In the genomic region with DNA sequence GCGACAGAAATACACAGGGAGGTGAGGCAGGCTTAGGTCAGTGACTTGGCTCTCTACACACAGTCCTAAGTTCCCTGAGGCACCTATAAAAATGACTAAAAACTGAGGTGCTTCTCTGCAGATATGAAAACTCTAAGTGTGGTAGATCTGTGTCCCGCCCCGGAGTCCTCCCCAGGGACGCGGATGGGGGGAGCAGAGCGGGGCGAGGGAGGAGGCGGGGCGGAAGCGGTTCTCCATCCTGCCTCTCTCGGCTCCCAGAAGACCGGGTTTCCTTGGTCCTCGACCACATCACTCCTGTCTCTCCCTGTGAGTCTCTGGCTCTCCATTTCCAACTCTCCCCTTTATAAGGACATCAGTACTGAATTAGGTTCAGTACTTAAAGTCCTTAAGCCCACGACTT, we compare ENCODE assay signal across 8 mouse cellular contexts. TPM values are rescaled to one million over a fixed set of nuclear protein-coding genes. Genes with fewer than 3 reads are reported as not detected.
A peak's percentile ranks its signal among the peaks of the same experiment; 100 is the strongest.
DNase-seq lines count a peak whose midpoint lies in the region; ATAC-seq and TF ChIP-seq lines count a peak whose summit lies in the region.

No protein-coding gene starts in this region.

- WGBS in heart, embryonic 12.5 days = 0% methylated on average over 14 of the region's 14 CpGs
- 0% methylated on average over 14 of the region's 14 CpGs for WGBS in midbrain, embryonic 16.5 days

- no peaks in the 10 kb centered on the region for H3K9me3 ChIP-seq in heart, embryonic 12.5 days (replicated peaks)
- no peaks in the 10 kb centered on the region for H3K9me3 ChIP-seq in midbrain, embryonic 16.5 days (replicated peaks; ENCODE audit: control insufficient read depth, low read length, poor library complexity, severe bottlenecking)

- peak; percentile 42; the same call in 1 of the 2 replicates for ATAC-seq in heart, embryonic 12.5 days (ENCODE audit: insufficient number of reproducible peaks, low FRiP score)
- no peak for ATAC-seq in midbrain, embryonic 16.5 days

- H3K4me3 ChIP-seq in layer of hippocampus, adult 2 months = peak overlapping the region; percentile 37
- H3K4me3 ChIP-seq in heart, embryonic 12.5 days = peak overlapping the region; percentile 39
- H3K4me3 ChIP-seq in midbrain, embryonic 16.5 days (ENCODE audit: low read depth, low read length) = peak overlapping the region; percentile 9

- peak overlapping the region; percentile 47; the same call in 1 of the 2 replicates for H3K9ac ChIP-seq in heart, embryonic 12.5 days
- H3K9ac ChIP-seq in midbrain, embryonic 16.5 days (ENCODE audit: low read depth, low read length) = 0 out of 2 replicates have a peak overlapping the region, but pooled peaks have one; percentile 31

- peaks cover 56% of the 10 kb centered on the region for H3K4me1 ChIP-seq in heart, embryonic 12.5 days (replicated peaks)
- H3K4me1 ChIP-seq in midbrain, embryonic 16.5 days (ENCODE audit: control insufficient read depth, insufficient read depth, low read length) = peaks cover 12% of the 10 kb centered on the region

- no peak for DNase-seq in layer of hippocampus, adult 2 months (ENCODE audit: low spot score in 2 of 2)
- DNase-seq in layer of hippocampus, postnatal 10 days (ENCODE audit: low spot score in 2 of 2) = no peak
- peak; percentile 48 for DNase-seq in cerebellum, adult 8-10 months
- peak; percentile 72 for DNase-seq in kidney, postnatal 10 days
- DNase-seq in layer of hippocampus, adult 8-10 months (ENCODE audit: low spot score in 2 of 2) = no peak
- DNase-seq in adipocyte (ENCODE audit: low spot score) = no peak

- no peaks in the 10 kb centered on the region for H3K27me3 ChIP-seq in heart, embryonic 12.5 days (replicated peaks)
- peaks cover 18% of the 10 kb centered on the region for H3K27me3 ChIP-seq in midbrain, embryonic 16.5 days (ENCODE audit: control insufficient read depth, insufficient read depth, low read depth, low read length)

- peak overlapping the region; percentile 54; the same call in 1 of the 2 replicates for H3K27ac ChIP-seq in layer of hippocampus, adult 2 months
- H3K27ac ChIP-seq in heart, embryonic 12.5 days (ENCODE audit: poor library complexity, severe bottlenecking) = no peak overlapping the region
- no peak overlapping the region for H3K27ac ChIP-seq in midbrain, embryonic 16.5 days (ENCODE audit: low read length)

- peak overlapping the region; percentile 71 for H3K4me2 ChIP-seq in heart, embryonic 12.5 days
- H3K4me2 ChIP-seq in midbrain, embryonic 16.5 days (ENCODE audit: low read length) = peak overlapping the region; percentile 49

- peaks cover 13% of the 10 kb centered on the region for H3K36me3 ChIP-seq in heart, embryonic 12.5 days
- H3K36me3 ChIP-seq in midbrain, embryonic 16.5 days (ENCODE audit: control insufficient read depth, insufficient read depth, low read length) = no peaks in the 10 kb centered on the region

- TF ChIP-seq CTCF in layer of hippocampus, adult 2 months (conservative IDR thresholded peaks at IDR 0.05) = no peak

RNA-seq across cellular contexts. Expression of a gene that starts 16.8 kb away (rescaled TPM):
- total RNA-seq in layer of hippocampus, adult 2 months (2021) = under 1 TPM; 0.79 to 0.82 TPM
- 1 to 10 TPM in 1 of 2 experiments, under 1 TPM in 1; 0.83 to 1.3 TPM for total RNA-seq in layer of hippocampus, postnatal 10 days (2021)
- polyA plus RNA-seq in heart, embryonic 12.5 days (2016; fragmentation: Nextera tagmentation; extraction: Ambion mirVana) = not detected in 2 replicates
- polyA plus RNA-seq in midbrain, embryonic 16.5 days (2015; fragmentation: Nextera tagmentation; extraction: Ambion mirVana) = 0.26 TPM in 1 of 2 replicates, not detected in the other
- total RNA-seq in layer of hippocampus, adult 8-10 months (2022) = 1 to 10 TPM in 3 of 4 experiments, under 1 TPM in 1; 0.31 to 1.8 (median 1.4) TPM

RNA-seq across cellular contexts. Expression of a gene that starts 32.7 kb away (rescaled TPM):
- total RNA-seq in layer of hippocampus, adult 2 months (2021) = 10 to 100 TPM; 39.2 to 40.2 TPM
- total RNA-seq in layer of hippocampus, postnatal 10 days (2021) = 10 to 100 TPM; 37.4 TPM
- 41.4 and 43.0 TPM in 2 replicates for polyA plus RNA-seq in heart, embryonic 12.5 days (2016; fragmentation: Nextera tagmentation; extraction: Ambion mirVana)
- polyA plus RNA-seq in midbrain, embryonic 16.5 days (2015; fragmentation: Nextera tagmentation; extraction: Ambion mirVana) = 30.8 and 37.7 TPM in 2 replicates
- total RNA-seq in layer of hippocampus, adult 8-10 months (2022) = 10 to 100 TPM; 39.6 to 42.7 (median 40.9) TPM

Comparison
In these comparisons a context has a peak if more than half of its experiments do, and no peak if none do; other contexts are left out.
1. DNase-seq: peak in cerebellum, adult 8-10 months (single experiment) and kidney, postnatal 10 days (single experiment); none in layer of hippocampus, adult 2 months (0 of 2), layer of hippocampus, postnatal 10 days (0 of 2), layer of hippocampus, adult 8-10 months (0 of 2) and adipocyte (single experiment).
2. Peak in every context shown above with its lines, with median percentiles within 50 percentile points of each other: H3K4me3 ChIP-seq.